Mouse (Mus musculus) CD8-positive naive resting alpha-beta T cell, adult 2 months (primary cell): ENCODE measurements at regions not wholly inside any gene's neighbourhood (a gene's known extent, or its start where the extent isn't known, plus 50 kb on each side); places are given as distances from the start of the nearest gene placed in this dataset.
"Not testable (repeated sequence)": the region's sequence is repeated elsewhere in the genome, so short reads cannot be mapped to it uniquely, and the experiment has no call there.

Source experiments
- DNase-seq, 2 experiments: peaks; one replicate each; pipeline ENCODE4 v3.0.0; 2022; ENCODE audit warnings: low read depth in 2 of 2, low spot score in 2 of 2

DNA sequence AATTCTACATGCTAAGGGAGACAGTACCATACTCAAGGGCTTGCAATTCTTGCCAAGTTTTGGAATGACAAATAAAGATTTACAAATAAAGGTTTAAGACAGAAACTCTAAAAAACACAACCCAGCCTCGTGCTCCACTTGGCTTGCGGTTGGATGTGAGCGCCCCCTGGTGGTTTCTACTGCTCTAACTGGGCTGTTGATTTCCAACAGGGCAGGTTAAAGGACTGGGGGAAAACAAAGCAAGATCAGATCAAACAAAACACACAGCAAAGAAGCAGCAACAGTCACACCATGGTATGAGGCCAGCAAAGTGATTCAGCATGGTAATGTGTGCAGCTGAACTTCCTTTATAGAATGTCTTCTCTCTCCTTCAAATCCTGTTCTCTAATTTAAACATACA lies 339.2 kb downstream of the Adam3 start:
- DNase-seq: peak; percentile 16 to 35

DNA sequence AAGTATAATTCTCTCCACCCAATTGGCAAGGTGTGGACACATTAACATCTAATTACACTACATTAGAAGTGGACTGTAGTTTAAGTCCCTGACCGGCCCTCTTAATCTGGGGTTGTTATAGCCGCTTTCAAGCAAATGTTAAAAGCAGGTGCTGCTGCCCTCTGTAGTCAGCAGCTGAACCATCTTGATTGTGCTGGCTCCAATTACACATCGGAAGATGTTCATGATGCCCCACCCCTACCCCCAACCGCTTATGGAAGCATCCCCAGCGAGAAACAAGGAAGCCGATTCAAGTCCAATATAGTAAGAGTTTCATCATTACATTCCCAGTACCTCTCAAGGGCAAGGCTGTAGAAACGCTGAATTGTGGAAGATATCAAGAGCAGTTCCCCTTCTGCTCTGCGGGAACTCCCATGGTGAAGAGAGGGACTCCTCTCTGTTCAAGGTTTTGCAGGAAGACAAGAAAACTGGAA lies 341.7 kb downstream of the Adam3 start:
- no peak for DNase-seq

DNA sequence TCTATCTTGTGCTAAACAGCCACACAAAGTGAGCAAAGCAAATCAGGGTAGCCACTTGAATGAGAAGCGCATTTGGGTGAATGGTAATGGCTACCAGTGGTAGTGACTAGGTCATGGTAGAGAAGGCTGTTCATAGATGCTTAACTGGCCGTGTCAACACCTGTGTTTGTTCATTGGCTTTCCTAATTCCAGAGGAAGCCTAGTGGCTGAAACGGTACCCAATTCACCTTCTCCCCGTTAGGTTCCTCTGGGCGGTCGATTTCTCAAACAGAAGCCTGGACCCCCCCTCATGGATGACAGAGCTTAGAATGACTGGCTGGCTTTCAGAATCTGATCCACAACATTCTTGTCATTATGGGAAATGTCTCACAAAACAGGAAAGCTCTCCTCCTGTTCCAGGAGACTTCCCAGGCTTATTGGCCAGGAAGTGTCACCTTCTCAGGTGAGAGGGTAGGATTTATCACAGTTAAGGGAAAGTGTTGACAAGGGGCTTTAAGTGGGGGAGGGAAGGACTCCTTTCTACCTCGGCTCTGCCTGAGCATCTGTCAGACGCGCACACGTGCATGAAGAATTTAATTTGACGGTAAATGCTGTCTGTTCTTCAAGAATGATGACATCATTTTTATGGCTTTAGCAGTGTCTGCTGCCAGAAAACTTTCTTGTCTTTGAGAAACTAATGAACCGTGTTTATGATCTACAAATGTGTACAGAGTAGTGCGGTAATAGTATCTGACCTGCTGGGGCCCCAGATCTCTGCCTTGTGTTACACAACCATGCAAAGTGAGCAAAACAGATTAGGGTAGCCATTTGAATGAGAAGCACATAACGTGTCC lies 342.3 kb downstream of the Adam3 start:
- no peak for DNase-seq

DNA sequence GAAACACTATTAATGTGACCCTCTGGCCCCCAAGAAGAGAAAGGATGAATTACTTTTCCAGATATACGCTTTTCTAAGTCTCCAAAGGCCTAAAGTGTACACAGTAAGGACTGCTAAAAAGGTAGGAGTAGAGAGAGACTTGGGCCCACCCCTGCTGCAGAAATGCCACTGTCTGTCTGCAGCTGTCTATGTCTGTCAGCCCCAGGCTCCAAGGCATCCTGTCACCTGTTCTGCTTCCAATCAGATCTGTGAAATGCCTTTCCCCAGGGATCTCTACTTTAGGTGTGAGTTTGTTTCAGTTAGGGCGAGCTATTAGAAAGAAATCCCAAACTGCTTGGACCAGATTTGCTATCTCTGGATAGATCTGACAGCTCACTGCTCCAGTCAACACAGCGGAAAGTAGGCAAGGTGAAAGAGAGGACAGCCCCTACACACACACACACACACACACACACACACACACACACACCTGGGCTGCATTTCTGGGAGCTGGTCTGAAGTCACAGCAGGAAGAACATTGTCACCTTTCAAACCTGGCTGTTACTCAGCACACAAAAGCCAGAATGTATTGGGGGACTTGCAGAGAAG lies 343.9 kb downstream of the Adam3 start:
- DNase-seq: no peak

DNA sequence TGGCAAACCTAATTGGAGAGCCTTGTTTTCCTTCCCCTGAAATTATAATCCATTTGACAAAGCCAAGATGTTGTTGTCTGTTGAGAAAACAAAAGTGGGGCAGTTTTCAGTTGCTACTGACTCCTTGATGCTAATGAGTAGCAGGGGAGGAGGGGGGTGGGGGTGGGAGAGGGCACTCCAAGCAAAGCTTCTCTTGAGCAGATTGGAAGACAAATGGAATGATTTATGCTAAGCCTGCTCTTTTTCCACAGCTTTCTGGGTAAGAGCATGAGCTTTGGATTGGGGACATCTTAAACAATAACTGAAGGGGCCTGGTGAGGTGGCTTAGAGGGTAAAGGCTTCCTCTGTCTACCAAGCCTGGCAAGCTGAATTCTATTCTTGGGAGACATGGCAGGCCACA lies 347.6 kb downstream of the Adam3 start:
- no peak for DNase-seq

DNA sequence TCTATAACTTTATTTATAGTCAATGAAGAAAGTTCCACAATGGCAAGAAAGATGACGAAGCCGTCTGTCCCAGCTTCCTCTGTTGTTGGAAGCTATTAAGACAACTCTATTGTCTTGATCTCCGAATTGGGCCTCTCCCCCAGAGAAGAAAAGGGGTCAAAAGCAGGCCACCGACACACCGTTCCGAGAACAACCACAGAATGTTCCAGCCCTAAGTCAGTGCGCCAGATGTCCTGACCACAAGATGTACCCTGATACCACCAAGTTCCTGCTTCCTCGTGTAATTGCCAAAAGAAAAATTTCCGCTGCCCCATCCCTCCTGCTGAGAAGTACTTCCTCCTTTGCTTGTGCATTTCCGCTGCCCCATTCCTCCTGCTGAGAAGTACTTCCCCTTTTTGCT lies 348.8 kb downstream of the Adam3 start:
- not testable (repeated sequence) for DNase-seq

DNA sequence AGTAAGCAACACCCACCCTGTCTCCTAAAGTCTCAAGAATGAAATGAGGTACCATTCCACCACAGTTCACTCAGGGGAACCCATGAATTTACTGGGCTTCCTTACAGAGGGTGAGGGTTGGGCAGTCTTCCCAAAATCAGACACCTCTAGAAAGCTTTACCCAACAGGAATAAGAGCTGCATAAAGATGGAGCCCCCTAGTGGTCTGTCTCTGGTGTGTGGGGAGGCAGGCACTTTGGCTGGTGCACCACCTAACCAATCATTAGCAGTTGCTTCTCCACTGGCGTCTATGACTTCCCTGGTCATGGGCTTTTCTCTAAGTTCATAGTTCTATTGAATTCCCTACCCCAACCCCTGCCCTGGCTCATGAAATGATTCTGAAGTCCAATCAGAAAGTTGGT lies 351.1 kb downstream of the Adam3 start:
- DNase-seq: no peak

DNA sequence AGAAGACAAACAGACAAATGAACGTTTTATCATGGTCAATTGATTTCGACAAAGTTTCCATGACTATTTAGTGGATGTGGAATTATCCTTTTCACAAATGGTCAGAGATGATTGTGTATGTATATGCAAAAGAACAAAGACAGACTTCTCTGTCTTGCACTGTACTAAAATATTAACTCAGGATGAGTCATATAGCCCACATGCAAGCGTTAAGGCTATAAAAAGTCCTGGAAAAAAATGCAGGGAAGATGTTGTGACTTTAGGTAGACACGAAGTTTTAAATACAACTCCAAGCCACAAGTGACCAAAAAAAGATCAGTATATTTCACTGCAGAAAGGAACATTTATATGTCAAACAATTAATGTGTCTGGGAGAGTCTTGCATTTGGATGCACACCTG lies 353.6 kb downstream of the Adam3 start:
- DNase-seq: no peak

DNA sequence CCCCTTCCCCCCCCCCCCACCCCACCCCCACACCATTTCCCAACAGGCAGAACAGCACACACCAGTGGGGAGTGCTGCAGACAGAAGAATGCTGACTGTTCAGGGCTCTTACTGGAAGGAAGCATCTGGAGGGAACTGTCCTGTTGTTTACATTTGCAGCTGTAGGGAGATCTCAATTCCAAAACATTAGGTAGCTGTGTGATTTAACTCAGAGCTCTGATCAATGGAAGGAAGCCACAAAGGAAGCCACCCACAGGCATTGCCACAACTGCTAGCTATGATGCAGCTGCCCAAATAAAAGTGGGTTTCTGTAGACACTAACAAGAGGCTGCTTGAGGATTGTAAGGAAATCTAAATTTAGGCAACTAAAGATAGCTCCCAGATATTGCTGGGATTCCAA lies 359.7 kb downstream of the Adam3 start:
- DNase-seq: no peak

DNA sequence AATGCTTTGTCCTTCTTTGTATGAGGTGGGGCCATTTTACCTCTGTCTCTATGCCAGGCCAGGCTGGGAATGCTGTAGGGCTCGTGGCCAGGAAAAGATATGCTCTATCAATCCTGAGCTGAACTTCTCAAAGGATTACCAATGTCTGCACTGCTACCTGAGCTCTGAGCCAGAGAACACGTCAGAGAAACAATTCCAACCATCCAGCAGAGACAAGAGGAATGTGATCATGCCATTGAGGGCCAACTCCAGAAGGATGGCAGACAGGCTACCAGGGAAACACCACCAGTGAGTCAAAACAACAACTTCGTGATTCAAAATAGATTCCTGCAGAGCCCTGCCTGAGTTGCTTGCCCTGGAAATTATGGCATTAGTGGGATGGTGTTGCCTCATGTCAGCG lies 361.0 kb downstream of the Adam3 start:
- DNase-seq: no peak

DNA sequence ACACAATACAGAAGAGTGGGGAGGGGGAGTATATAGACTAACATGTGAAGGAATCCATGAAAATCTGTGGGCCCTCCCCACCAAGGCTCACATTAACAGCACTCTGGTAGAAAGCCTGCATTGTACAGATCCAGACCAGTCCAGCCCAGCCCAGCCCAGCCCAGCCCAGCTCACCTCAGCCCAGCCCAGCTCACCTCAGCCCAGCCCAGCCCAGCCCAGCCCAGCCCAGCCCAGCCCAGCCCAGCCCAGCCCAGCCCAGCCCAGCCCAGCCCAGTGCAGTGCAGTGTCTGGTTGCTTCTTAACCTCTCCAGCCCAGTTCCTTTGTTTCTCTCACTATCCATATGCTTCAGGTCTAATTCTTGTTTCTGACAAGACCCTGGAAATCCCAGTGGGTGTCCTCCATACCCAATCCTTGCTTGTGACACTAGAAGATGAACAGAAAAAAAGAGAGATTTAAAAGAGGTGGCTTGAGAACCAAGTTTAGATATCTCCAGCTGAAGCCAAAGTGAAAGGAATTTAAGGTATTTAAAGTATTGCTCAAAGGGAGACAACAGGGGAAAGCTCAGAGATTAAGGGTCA lies 366.5 kb downstream of the Adam3 start:
- no peak for DNase-seq

DNA sequence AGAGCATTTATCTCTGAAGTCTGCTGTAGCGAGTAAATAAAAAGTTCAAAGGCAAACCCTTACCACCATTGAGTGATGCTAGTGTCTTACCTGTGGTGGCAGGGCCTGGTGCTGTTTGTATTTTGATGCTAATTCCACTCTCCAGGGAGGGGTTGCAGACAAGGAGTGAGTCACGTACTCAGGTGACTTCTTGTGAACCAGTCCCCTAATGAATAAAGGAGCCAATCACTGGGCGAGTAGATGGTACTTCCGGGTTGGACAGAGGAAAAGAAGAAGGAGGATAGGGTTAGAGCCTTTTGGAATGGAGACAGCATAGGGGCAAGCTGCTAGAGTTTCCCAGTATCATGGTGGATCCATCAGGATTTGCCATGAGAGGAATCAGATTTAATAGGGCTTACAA lies 370.5 kb downstream of the Adam3 start:
- DNase-seq: no peak

DNA sequence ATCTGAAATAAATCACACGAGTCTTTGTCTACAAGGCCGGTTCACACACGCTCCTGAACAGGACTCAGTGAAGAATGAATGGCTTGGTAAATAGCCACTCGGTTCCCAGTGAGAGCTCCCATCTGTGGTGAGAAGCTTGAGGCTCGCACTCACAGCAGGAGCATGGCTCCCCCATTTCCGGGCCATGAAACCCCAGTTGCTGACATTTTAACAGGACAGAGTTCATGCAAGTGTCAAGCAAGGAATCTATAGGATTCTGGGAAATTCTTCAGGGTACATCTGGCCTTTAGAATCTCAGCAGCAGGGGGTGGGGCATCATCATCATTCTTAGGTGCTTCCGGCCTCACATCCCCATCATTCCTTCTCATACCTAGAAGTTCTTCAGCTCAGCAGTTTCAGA lies 371.8 kb downstream of the Adam3 start:
- DNase-seq: no peak

DNA sequence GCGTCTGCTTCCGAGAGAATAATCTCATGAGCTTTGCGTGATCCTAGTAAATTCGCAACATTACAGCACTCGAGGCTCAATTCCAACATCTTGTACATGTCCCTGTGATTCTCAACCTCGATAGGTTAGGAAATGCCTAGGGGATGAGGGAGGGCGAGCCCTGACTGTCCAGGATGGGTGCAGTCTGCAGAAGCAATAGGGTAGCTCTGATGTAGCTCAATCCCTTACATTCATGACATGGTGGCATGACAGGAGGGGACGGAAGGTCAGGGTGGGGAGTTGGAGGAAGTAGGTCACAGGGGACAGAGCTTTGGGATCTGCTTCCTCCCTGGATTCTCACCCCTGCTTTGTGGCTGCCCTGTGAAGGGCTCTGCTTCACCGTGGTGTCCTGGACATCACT lies 373.3 kb downstream of the Adam3 start:
- no peak for DNase-seq

DNA sequence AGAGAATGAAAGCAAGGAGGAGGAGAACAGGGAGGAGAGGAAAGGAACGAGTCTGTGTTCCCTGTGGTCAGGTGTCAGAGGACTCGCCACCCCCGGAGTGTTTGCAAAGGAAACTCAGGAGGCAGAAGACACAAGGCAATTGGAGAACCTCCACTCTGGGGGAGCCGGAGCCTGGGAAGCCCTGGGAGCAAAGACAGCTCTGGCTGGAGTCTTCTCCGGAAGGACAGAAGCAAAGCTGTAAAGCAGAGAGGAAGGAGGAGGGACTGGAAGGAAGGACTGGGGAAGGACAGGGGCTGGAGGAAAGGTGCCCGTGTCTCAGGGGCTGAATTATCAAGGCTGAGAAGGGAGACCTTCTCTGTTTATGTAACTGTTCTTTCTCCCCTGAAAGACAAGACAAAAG lies 373.9 kb downstream of the Adam3 start:
- DNase-seq: no peak

DNA sequence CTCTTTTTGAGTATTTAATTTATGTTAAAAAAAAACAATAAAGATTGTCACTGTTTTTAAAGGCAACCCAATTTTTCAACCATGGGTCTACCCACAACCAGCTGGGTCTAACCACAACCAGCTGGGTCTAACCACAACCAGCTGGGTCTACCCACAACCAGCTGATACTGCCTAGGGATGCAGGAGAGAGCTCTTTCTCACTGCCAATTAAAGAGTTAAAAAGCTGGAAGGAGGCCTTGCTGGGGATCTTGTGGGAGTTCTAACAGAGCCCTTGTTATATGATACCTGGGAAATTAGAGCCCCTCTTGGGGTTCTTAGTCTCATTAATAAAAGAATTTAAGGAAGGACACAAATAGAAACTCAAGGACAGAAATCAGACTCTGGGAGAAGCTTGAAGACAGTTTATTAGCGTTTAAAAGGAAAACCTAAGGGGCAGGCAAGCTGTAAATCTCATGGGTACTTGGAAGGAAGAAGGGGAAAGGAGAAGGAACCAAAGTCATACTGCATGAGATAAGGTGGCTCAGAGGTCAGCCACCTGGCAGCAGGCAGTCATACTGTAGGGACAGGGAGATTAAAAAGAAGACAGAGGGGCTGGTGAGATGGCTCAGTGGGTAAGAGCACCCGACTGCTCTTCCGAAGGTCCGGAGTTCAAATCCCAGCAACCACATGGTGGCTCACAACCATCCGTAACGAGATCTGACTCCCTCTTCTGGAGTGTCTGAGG lies 379.1 kb downstream of the Adam3 start:
- DNase-seq: no peak

DNA sequence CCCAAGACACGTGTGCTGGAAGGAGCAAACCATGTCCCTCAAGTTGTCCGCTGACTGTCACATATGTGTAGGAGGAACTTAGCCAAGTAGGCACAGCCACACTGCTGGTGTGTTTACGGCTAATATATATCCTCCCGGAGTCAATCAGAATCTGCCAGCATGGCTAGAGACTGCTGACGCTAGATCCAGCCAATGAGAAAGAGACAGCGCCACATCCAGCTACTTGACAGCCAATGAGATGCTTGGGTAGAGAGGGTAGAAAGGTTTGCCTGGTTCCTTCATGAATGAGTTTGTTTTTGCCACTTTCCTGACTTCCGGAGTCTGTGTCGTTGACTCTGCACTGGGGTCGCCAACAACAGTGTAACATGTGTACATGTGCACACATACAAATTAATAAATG lies 387.0 kb downstream of the Adam3 start:
- no peak for DNase-seq

DNA sequence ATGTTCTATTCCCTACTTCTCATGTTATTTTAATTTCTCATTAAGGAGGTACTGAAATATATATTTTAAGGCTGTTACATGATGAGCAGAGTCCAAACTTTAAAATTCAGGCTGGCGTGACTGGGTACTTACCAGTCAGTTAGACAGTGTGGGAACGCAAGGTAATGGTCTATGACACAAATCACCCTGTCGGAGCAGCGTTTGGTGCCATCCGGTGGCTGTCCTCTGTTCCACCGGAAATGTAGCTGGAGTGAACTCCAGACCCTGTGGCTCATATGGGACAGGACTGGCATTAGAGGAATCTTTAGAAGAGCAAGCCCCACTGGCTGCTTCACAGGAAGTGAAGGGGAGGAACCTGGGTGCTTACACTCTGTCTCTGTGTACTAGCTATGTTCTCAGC lies 388.0 kb downstream of the Adam3 start:
- no peak for DNase-seq

DNA sequence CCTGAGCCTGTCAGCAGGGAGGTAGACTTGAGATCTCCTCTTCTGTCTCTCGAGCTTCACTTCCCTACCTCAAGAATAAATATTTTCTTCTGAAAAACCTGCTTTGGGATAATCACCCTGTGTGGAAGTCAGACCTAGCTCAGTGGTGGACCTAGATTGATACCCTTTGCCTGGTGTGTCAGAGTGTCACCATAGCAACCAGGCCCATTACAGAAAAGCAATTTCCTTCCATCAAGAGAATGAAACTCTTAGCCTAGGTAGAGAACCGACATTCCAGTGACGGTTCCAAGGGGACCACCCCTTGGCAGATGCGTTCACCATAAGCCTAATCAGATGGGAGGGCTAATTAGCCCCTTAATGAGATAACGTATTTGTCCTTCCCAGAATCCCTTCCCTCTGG lies 389.9 kb downstream of the Adam3 start:
- no peak for DNase-seq

DNA sequence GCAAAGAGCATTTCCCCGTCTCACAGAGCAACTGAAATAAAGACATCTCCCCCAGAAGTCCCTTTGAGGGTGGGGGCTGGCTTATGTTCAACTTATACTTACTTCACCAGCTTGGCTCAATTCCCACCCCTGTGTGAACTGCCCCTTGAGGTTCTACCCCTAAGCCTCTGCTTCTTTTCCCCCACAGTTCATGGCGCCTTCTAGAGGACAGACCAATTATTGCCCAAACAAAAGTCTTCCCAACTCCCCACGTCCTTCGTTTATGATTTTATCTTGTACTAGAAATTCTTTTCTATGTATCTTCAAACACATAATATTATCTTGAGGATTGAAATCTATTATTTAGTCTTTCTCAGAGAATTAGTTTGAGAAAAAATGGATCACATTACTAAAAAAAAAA lies 391.9 kb downstream of the Adam3 start:
- DNase-seq: no peak

DNA sequence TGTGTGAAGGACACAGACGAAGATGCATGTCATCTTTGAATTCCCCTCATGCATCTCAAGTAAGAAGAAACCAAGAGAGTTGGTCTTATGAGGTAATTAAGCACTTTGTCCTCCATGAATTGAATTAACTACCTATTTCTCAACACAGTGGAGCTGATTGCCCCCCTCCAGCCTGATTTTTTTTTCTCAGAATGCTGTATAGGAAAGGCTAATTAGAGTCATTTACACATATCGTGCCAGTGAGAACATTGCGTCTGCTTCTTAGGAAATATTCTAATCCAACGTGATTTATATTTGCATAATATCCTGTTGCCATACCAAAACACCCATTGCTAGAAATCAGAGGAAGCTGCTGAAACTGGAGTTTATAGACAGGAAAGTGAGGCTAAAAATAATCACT lies 414.8 kb downstream of the Adam3 start:
- DNase-seq: no peak

DNA sequence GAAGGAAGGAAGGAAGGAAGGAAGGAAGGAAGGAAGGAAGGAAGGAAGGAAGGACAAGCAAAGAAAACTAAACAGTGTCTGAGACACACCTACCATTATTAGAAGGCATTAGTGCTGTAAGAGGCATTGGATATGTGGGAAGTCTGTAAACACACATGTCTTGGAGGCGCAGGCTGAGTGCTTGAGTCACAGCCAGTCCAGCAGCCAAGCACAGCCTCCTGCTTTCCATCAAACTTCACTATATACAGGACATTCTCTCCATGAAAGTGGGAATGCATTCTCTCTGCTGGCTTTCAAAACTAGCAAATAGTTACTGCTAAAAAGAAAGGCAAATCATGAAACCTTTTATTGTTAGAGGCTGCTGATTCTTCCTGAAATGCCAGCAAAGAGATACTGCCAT lies 431.1 kb downstream of the Adam3 start:
- DNase-seq: no peak
